Mouse (Mus musculus) CH12.LX (cell line): ENCODE measurements around the gene Disp2.

Source experiments
- CTCF ChIP-seq, 2 experiments: IDR thresholded peaks in 1 of 2; conservative IDR thresholded peaks in 1 of 2; 2 replicates each; pipeline ENCODE4 v1.5.1; 2011 to 2012; ENCODE audit warnings: low read depth in 2 of 2, low read length in 2 of 2, improper control_type of control experiment in 1 of 2, inconsistent platforms in 1 of 2, mild to moderate bottlenecking in 1 of 2, moderate library complexity in 1 of 2
- E2F4 ChIP-seq: IDR thresholded peaks from 2 replicates; pipeline ENCODE4 v1.6.1; 2011; ENCODE audit warnings: low read depth, low read length, improper control_type of control experiment; ENCODE audit not compliant: insufficient replicate concordance
- JUND ChIP-seq: conservative IDR thresholded peaks from 2 replicates; pipeline ENCODE4 v1.6.1; 2011; ENCODE audit warnings: low read depth, low read length, improper control_type of control experiment
- MAX ChIP-seq: IDR thresholded peaks from 2 replicates; pipeline ENCODE4 v1.6.1; 2011; ENCODE audit warnings: low read length, improper control_type of control experiment
- POLR2A ChIP-seq: IDR thresholded peaks from 2 replicates; pipeline ENCODE4 v1.6.1; 2011; ENCODE audit warnings: low read depth, mild to moderate bottlenecking, improper control_type of control experiment, low read length
- SMC3 ChIP-seq: IDR thresholded peaks from 2 replicates; pipeline ENCODE4 v1.6.1; 2011; ENCODE audit warnings: low read depth, low read length, improper control_type of control experiment
- UBTF ChIP-seq: IDR thresholded peaks from 2 replicates; pipeline ENCODE4 v1.6.1; 2012; ENCODE audit warnings: low read depth, mild to moderate bottlenecking, inconsistent platforms, low read length, improper control_type of control experiment, moderate library complexity
- USF1 ChIP-seq: IDR thresholded peaks from 2 replicates; pipeline ENCODE4 v1.6.1; 2014; ENCODE audit warnings: low read depth, mild to moderate bottlenecking, inconsistent platforms, low read length, improper control_type of control experiment

DNA sequence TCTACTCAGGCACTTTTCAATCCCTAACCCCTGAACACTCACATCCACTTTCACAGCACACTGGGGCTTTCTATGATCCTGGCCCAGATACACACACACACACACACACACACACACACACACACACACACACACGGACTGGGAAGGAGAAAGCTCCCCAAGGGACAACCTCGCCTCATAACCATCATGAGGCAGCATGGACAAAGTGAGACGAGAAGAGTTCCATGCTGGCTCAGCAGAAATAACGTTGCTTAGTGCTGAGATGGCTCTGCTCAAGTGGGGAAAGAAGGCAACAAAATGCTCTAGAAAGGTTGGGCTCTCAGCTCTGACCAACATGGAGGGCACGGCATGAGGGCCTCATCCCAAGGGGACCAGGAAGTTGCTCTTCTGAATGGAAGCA, 61.7 kb downstream of the Disp2 start:
- TF ChIP-seq CTCF (conservative IDR thresholded peaks at IDR 0.05 in 1 of 2, IDR thresholded peaks at IDR 0.05 in 1 of 2; ENCODE audit: low read depth in 2 of 2, low read length in 2 of 2), result no peak
- TF ChIP-seq USF1, result no peak
- TF ChIP-seq SMC3, result no peak
- TF ChIP-seq MAX, result no peak
- TF ChIP-seq POLR2A, result no peak
- TF ChIP-seq E2F4, result no peak
- TF ChIP-seq JUND, result no peak
- TF ChIP-seq UBTF, result no peak
